Mouse (Mus musculus) forebrain, postnatal 0 days (tissue): ENCODE measurements around the gene Slc35e2. TPM values are rescaled to one million over a fixed set of nuclear protein-coding genes. Genes with fewer than 3 reads are reported as not detected.
A peak's percentile ranks its signal among the peaks of the same experiment; 100 is the strongest.

Source experiments
- ATAC-seq: fragments of 200-750 bp; cut with Nextera tagmentation; 2 replicates; pipeline ENCODE4 v1.8.0; 2017; ENCODE audit warnings: mild to moderate bottlenecking, moderate library complexity
- DNase-seq: peaks from one replicate; pipeline ENCODE4 v3.0.0-alpha.2; 2015
- H3K27ac ChIP-seq: fragments of 300-500 bp; sonication (generic); 2 replicates; pipeline ENCODE4 v1.5.1; 2014; ENCODE audit warnings: low read depth, mild to moderate bottlenecking, antibody characterized with exemption, low read length, moderate library complexity, mixed read lengths
- H3K27me3 ChIP-seq: fragments of 300-500 bp; sonication (generic); 2 replicates; pipeline ENCODE4 v1.6.1; 2014; ENCODE audit warnings: mild to moderate bottlenecking, low read length, mixed read lengths; ENCODE audit not compliant: insufficient read depth
- H3K36me3 ChIP-seq: fragments of 300-500 bp; sonication (generic); 2 replicates; pipeline ENCODE4 v1.6.1; 2014; ENCODE audit warnings: mild to moderate bottlenecking, moderate library complexity; ENCODE audit not compliant: insufficient read depth
- H3K4me1 ChIP-seq: fragments of 300-500 bp; sonication (generic); 2 replicates; pipeline ENCODE4 v1.6.1; 2014; ENCODE audit warnings: antibody characterized with exemption; ENCODE audit not compliant: insufficient read depth
- H3K4me2 ChIP-seq: fragments of 300-500 bp; sonication (generic); 2 replicates; pipeline ENCODE4 v1.6.1; 2014; ENCODE audit warnings: low read depth, mild to moderate bottlenecking, moderate library complexity
- H3K4me3 ChIP-seq: fragments of 300-500 bp; sonication (generic); 2 replicates; pipeline ENCODE4 v1.5.1; 2014; ENCODE audit warnings: low read depth, low read length, mixed read lengths
- H3K9ac ChIP-seq: fragments of 300-500 bp; sonication (generic); 2 replicates; pipeline ENCODE4 v1.6.1; 2014; ENCODE audit warnings: mild to moderate bottlenecking
- H3K9me3 ChIP-seq: fragments of 300-500 bp; sonication (generic); 2 replicates; pipeline ENCODE4 v1.6.1; 2016; ENCODE audit warnings: low read length
- CTCF ChIP-seq: sonication (generic); IDR thresholded peaks from 2 replicates; pipeline ENCODE4 v1.5.1; 2016; ENCODE audit warnings: antibody characterized with exemption, control low read depth, low read depth
- WGBS: fragments of 180-500 bp; shearing (Covaris S2); extraction: QIAGEN DNeasy Blood & Tissue Kit; methylation state at CpG from one replicate; pipeline ENCODE4 v1.1.7; 2014; 5-methylcytosine and 5-hydroxymethylcytosine counted together
- polyA plus RNA-seq: library from polyadenylated mRNA; unstranded; fragments of >200 nt; fragmentation: Nextera tagmentation; extraction: Ambion mirVana; gene quantifications from 2 replicates; pipeline ENCODE4 v1.2.1, GENCODE M21; 2015
- total RNA-seq: library from RNA; depleted of rRNA; stranded (reverse); fragments of >200 nt; gene quantifications from 2 replicates; pipeline ENCODE4 v1.2.3, GENCODE M21; 2014

Gene Slc35e2
- total and polyA plus RNA-seq, 2 experiments from 2014 or later = 10.5 to 49.2 TPM

DNA sequence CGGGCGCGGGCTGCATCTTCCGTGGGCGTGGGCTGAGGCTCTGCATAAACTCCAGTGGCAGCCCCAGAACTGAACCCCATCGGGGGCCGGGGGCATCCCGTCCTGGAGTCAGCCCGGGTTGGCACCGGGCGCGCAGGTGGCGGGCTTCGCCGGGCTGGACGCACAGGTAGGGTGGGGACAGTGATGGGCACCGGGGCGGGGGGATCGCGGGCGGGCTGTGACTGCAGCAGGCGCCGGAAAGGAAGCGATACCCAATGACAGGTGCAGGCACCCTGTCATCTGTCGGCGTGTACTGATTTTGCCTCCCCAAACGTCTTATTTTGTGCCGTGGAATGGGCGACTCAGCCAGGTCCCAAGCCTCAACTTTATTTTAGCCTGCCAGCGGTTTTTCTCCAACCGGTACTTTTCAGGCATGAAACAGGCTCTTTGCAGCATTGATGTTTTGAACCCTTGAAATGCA is 811 bp downstream of the Slc35e2 start:
- Histone ChIP-seq H3K4me1 (peaks cover 13% of the 10 kb centered on the region; the same call in 1 of the 2 replicates), H3K36me3 (no peaks in the 10 kb centered on the region), H3K9me3 (no peaks in the 10 kb centered on the region), H3K27ac (peak overlapping the region; percentile 100), H3K4me2 (peak overlapping the region; percentile 83), H3K27me3 (no peaks in the 10 kb centered on the region), H3K4me3 (peak overlapping the region; percentile 79), H3K9ac (peak overlapping the region; percentile 98)
- 3% methylated on average over 30 of the region's 31 CpGs for WGBS
- TF ChIP-seq CTCF = no peak
- no peak for DNase-seq
- ATAC-seq = peak; percentile 2; the same call in 1 of the 2 replicates

DNA sequence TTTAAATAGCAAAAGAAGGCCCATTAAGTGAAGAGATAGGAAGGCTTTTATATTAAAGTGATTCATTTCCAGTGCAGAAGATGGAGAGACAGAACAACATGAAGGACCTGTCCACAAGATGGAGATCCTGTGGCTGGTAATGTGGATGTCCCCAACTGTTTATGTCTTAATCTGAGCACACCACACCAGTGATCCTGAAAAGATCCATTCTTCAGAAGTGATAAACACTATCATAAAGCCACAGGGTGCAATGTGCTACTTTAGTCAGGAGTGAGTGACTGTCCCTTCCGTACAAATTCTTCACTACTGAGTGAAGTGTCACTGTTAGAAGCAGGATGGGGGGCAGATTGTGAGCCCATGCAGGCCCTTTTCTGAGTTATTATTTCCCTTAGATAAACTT is 1.5 kb downstream of the Slc35e2 start:
- no peaks in the 10 kb centered on the region for H3K9me3 ChIP-seq
- ATAC-seq = no peak
- H3K4me1 ChIP-seq = peaks cover 13% of the 10 kb centered on the region; the same call in 1 of the 2 replicates
- H3K27ac ChIP-seq = no peak overlapping the region
- H3K9ac ChIP-seq = no peak overlapping the region
- DNase-seq = no peak
- peak overlapping the region; percentile 79; the same call in 1 of the 2 replicates for H3K4me3 ChIP-seq
- H3K36me3 ChIP-seq = no peaks in the 10 kb centered on the region
- WGBS = 100% methylated on average over 1 of the region's 1 CpGs
- H3K27me3 ChIP-seq = no peaks in the 10 kb centered on the region
- TF ChIP-seq CTCF = no peak
- peak overlapping the region; percentile 83 for H3K4me2 ChIP-seq

DNA sequence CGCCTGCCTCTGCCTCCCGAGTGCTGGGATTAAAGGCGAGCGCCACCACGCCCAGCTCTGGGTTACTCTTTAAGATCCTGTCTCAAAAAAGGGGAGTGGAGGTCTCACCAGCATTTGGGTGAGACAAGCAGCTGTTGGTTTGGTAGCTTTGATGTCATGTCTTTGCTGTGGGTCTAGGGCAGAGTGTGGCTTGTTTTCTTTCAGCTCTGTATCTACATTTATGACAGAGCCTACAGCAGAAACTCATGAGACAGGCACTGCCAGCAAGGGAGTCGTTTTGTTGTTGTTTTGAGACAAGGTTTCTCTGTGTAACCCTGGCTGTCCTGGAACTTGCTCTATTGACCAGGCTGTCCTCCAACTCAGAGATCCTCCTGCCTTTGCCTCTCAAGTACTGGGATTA is 2.6 kb downstream of the Slc35e2 start:
- Histone ChIP-seq H3K4me2 (no peak overlapping the region), H3K4me3 (no peak overlapping the region), H3K27me3 (no peaks in the 10 kb centered on the region), H3K4me1 (peaks cover 13% of the 10 kb centered on the region; the same call in 1 of the 2 replicates), H3K9me3 (no peaks in the 10 kb centered on the region), H3K9ac (no peak overlapping the region), H3K36me3 (no peaks in the 10 kb centered on the region), H3K27ac (no peak overlapping the region)
- no peak for DNase-seq
- 95% methylated on average over 6 of the region's 6 CpGs for WGBS
- no peak for ATAC-seq
- TF ChIP-seq CTCF = no peak

DNA sequence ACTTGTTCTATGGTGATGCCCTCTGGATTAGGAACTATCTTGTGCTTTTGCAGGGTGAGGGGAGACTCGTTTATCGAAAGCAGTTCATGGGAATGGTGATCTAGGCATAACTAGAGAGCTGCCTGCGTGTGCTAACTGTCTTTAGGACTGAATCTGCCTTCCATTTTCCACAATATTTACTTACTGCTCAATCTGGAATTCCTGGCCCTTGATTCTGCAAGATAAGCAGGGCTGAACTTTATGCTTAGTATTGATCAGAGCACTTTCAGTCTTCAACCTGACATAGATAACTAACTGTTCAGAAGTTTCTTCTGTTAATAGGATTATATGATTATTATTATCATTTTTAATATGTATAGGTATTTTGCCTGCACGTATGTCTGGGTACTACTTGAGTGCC is 3.9 kb downstream of the Slc35e2 start:
- ATAC-seq (no peak), DNase-seq (no peak)
- H3K27me3 ChIP-seq = no peaks in the 10 kb centered on the region
- no peak overlapping the region for H3K27ac ChIP-seq
- no peaks in the 10 kb centered on the region for H3K9me3 ChIP-seq
- peaks cover 13% of the 10 kb centered on the region; the same call in 1 of the 2 replicates for H3K4me1 ChIP-seq
- TF ChIP-seq CTCF = no peak
- 91% methylated on average over 4 of the region's 4 CpGs for WGBS
- no peak overlapping the region for H3K4me3 ChIP-seq
- no peak overlapping the region for H3K9ac ChIP-seq
- H3K36me3 ChIP-seq = peaks cover 7% of the 10 kb centered on the region; the same call in 1 of the 2 replicates
- no peak overlapping the region for H3K4me2 ChIP-seq

DNA sequence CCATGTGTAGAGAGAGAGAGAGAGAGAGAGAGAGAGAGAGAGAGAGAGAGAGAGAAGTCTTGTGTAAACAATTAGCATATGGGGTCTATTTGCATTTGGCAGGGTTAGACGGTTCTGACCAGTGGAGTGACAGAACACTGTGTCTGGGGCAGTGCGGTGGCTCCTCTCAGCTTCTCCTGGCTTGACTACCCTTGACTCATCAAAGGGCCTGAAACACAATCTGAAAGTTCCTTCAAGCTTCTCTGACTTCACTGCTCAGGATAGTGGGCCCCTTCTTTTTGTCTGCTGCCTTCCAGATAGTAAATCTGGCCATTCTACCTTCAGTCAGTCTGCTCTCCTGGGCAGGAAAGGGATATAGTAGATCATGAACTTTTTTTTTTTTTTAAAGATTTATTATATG is 5.6 kb downstream of the Slc35e2 start:
- DNase-seq (no peak), ATAC-seq (no peak)
- no peaks in the 10 kb centered on the region for H3K9me3 ChIP-seq
- 63% methylated on average over 2 of the region's 2 CpGs for WGBS
- no peak overlapping the region for H3K27ac ChIP-seq
- H3K36me3 ChIP-seq = peaks cover 17% of the 10 kb centered on the region
- H3K4me1 ChIP-seq = peaks cover 7% of the 10 kb centered on the region; the same call in 1 of the 2 replicates
- no peak for TF ChIP-seq CTCF
- H3K27me3 ChIP-seq = no peaks in the 10 kb centered on the region
- no peak overlapping the region for H3K9ac ChIP-seq
- no peak overlapping the region for H3K4me3 ChIP-seq
- no peak overlapping the region for H3K4me2 ChIP-seq

DNA sequence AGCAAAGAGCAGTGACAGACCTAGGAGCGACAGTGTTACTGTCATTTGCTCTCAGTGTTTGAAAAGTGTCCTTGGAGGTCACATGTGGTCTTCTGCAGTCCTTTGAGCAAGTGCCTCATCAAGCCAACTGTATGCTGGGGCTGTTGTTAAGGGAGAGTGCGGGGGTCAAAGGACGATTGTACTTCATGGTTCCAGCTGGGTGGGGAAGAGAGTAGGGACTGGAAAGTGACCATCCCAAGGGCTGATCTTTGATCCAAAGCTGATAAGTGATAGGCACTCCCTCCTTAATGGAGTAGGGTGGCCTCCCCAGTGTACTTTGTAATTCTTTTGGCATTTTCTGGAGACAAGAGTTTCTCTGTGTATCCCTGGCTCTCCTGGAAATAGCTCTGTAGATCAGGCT is 10.6 kb downstream of the Slc35e2 start:
- TF ChIP-seq CTCF = no peak
- ATAC-seq = no peak
- no peak overlapping the region for H3K4me2 ChIP-seq
- no peak for DNase-seq
- peaks cover 59% of the 10 kb centered on the region for H3K36me3 ChIP-seq
- no peak overlapping the region for H3K9ac ChIP-seq
- H3K9me3 ChIP-seq = no peaks in the 10 kb centered on the region
- H3K4me3 ChIP-seq = no peak overlapping the region
- no peaks in the 10 kb centered on the region for H3K4me1 ChIP-seq
- no peaks in the 10 kb centered on the region for H3K27me3 ChIP-seq
- WGBS = 97% methylated on average over 3 of the region's 3 CpGs
- H3K27ac ChIP-seq = no peak overlapping the region

DNA sequence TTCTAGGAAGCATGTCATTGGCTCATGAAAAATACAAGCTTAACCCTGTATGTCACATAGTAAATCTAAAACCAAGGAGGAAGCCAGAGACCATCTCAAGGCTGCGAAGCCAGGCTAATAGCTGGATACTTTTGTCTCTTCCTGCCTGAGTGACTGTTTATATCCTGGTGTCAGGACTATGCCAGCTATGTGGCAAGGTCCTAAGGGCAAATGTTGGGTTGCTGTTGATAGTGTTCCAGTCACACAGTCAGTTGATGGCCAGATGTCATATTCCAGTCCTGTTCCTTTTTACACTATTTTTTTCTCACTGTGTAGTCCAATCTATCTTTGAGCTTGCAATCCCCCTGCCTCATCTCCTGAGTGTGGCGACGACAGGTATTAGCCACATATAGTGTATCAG is 12.0 kb downstream of the Slc35e2 start:
- Histone ChIP-seq H3K4me1 (no peaks in the 10 kb centered on the region), H3K27me3 (no peaks in the 10 kb centered on the region), H3K27ac (no peak overlapping the region), H3K9me3 (no peaks in the 10 kb centered on the region), H3K36me3 (peaks cover 73% of the 10 kb centered on the region), H3K9ac (no peak overlapping the region), H3K4me2 (no peak overlapping the region), H3K4me3 (no peak overlapping the region)
- WGBS = 96% methylated on average over 3 of the region's 3 CpGs
- no peak for TF ChIP-seq CTCF
- no peak for DNase-seq
- ATAC-seq = no peak
